ENCODE assay signal across 18 mouse cellular contexts in the genomic region with DNA sequence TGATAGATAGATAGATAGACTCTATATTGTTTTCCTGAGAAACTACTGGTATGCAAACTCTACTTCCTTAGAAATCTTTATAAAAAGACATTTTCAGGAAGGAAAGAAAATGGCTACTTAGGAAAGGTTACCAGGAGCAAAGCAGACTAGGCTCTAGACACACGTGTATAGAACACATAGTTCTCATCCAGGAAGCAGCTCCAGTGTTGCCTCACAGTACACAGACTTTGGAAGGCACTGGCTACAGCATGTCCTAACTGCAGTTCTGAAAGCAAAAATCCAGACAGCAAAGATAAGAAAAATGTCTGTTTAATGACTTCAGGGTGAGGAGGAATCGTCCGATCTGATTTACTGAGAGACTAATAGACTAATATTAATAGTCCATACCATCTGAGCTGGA.
"Had no signal": no experiment of that assay in that cellular context is flagged by ENCODE, and none has a peak within 500 bp of the region (broad histone marks: within the 10 kb centered on the region; RNA-seq: fewer than 3 reads in every experiment).

No protein-coding gene starts in this region.

- H3K4me2 ChIP-seq: lung, embryonic 14.5 days; midbrain, embryonic 13.5 days; midbrain, embryonic 15.5 days; neural tube, embryonic 13.5 days; neural tube, embryonic 15.5 days had no signal

- H3K36me3 ChIP-seq: midbrain, embryonic 10.5 days; midbrain, embryonic 13.5 days; midbrain, embryonic 15.5 days; neural tube, embryonic 13.5 days; neural tube, embryonic 15.5 days had no signal

- H3K4me1 ChIP-seq: midbrain, embryonic 13.5 days; midbrain, embryonic 15.5 days; neural tube, embryonic 13.5 days; neural tube, embryonic 15.5 days had no signal

- H3K4me3 ChIP-seq: midbrain, embryonic 10.5 days; midbrain, embryonic 13.5 days; midbrain, embryonic 15.5 days; myocyte; neural tube, embryonic 13.5 days; neural tube, embryonic 15.5 days had no signal

- ATAC-seq: midbrain, embryonic 13.5 days; midbrain, embryonic 15.5 days had no signal

- H3K27ac ChIP-seq: midbrain, embryonic 10.5 days; midbrain, embryonic 13.5 days; midbrain, embryonic 15.5 days; neural tube, embryonic 13.5 days; neural tube, embryonic 15.5 days had no signal

- H3K9me3 ChIP-seq: midbrain, embryonic 10.5 days; midbrain, embryonic 13.5 days; midbrain, embryonic 15.5 days; neural tube, embryonic 13.5 days; neural tube, embryonic 15.5 days had no signal

- DNase-seq: lung, adult 18-20 months; lung, embryonic 14.5 days; lung, postnatal 10 days; lung, postnatal 4 days; retina, postnatal 1 day; right cerebral cortex, adult 18-20 months; right cerebral cortex, postnatal 25 days; right cerebral cortex, postnatal 4 days; spleen, adult 18-20 months; thymus, adult 18-20 months; thymus, postnatal 14 days; thymus, postnatal 36 days had no signal

- H3K9ac ChIP-seq: lung, embryonic 14.5 days; midbrain, embryonic 13.5 days; midbrain, embryonic 15.5 days; neural tube, embryonic 13.5 days; neural tube, embryonic 15.5 days had no signal

- H3K27me3 ChIP-seq: midbrain, embryonic 13.5 days; midbrain, embryonic 15.5 days; neural tube, embryonic 13.5 days; neural tube, embryonic 15.5 days had no signal
